Mouse (Mus musculus) limb, embryonic 12.5 days (tissue): Measurements from ENCODE around the gene Myom1. TPM values are rescaled to one million over a fixed set of nuclear protein-coding genes. Genes with fewer than 3 reads are reported as not detected.
A peak's percentile ranks its signal among the peaks of the same experiment; 100 is the strongest.

ENCODE experiments used
- ATAC-seq: fragments of 200-750 bp; cut with Nextera tagmentation; 2 replicates; pipeline ENCODE4 v1.8.0; 2017; ENCODE audit warnings: low read depth, moderate TSS enrichment; ENCODE audit not compliant: insufficient number of reproducible peaks, insufficient read depth, low FRiP score, low TSS enrichment
- H3K27ac ChIP-seq: fragments of 300-500 bp; sonication (generic); 2 replicates; pipeline ENCODE4 v1.5.1; 2016; ENCODE audit warnings: mild to moderate bottlenecking, moderate library complexity
- H3K27me3 ChIP-seq: fragments of 300-500 bp; sonication (generic); 2 replicates; pipeline ENCODE4 v1.6.1; 2016; ENCODE audit warnings: mild to moderate bottlenecking, moderate library complexity
- H3K36me3 ChIP-seq: fragments of 300-500 bp; sonication (generic); 2 replicates; pipeline ENCODE4 v1.6.1; 2016; ENCODE audit warnings: mild to moderate bottlenecking, moderate library complexity
- H3K4me1 ChIP-seq: fragments of 300-500 bp; sonication (generic); replicated peaks from 2 replicates; pipeline ENCODE4 v1.6.1; 2016
- H3K4me2 ChIP-seq: fragments of 300-500 bp; sonication (generic); 2 replicates; pipeline ENCODE4 v1.6.1; 2016; ENCODE audit warnings: mild to moderate bottlenecking, moderate library complexity
- H3K4me3 ChIP-seq: fragments of 300-500 bp; sonication (generic); replicated peaks from 2 replicates; pipeline ENCODE4 v1.5.1; 2016; ENCODE audit warnings: mild to moderate bottlenecking
- H3K9ac ChIP-seq: fragments of 300-500 bp; sonication (generic); replicated peaks from 2 replicates; pipeline ENCODE4 v1.6.1; 2016; ENCODE audit warnings: mild to moderate bottlenecking, moderate library complexity
- H3K9me3 ChIP-seq: fragments of 300-500 bp; sonication (generic); 2 replicates; pipeline ENCODE4 v1.6.1; 2016; ENCODE audit warnings: mild to moderate bottlenecking, moderate library complexity
- WGBS: fragments of 180-500 bp; shearing (Covaris S2); methylation state at CpG from one replicate; pipeline ENCODE4 v1.1.7; 2016; 5-methylcytosine and 5-hydroxymethylcytosine counted together
- polyA plus RNA-seq: library from polyadenylated mRNA; unstranded; fragments of >200 nt; fragmentation: Nextera tagmentation; extraction: Ambion mirVana; gene quantifications from 2 replicates; pipeline ENCODE4 v1.2.1, GENCODE M21; 2016

Myom1 gene
- polyA plus RNA-seq, 1 experiment from 2014 or later, result 7.6 TPM

DNA sequence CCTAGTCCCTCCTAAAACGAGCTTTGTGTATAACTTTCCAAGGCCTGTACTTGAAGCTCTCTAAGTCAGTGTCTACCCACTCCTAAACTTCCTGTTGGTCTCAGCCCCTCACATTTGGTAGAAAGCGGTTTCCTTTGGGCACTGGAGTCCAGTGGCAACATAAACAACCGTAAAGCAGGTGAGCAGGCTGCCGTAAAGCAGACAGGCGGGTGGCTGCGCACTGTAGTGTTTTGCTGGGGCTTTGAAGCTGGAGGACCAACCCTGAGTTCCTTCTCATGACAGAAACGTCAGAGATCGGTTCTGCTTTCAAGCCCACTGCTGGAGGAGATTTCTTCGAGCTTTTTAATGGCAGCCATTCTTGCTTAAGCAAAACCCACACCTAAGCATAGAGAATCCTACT lies 9.8 kb upstream of the Myom1 start:
- Histone ChIP-seq H3K4me1 (peaks cover 50% of the 10 kb centered on the region), H3K4me2 (no peak overlapping the region), H3K9ac (no peak overlapping the region), H3K9me3 (no peaks in the 10 kb centered on the region), H3K27me3 (no peaks in the 10 kb centered on the region), H3K27ac (peak overlapping the region; percentile 53), H3K4me3 (no peak overlapping the region), H3K36me3 (peaks cover 59% of the 10 kb centered on the region)
- ATAC-seq, result no peak
- 68% methylated on average over 9 of the region's 9 CpGs for WGBS

DNA sequence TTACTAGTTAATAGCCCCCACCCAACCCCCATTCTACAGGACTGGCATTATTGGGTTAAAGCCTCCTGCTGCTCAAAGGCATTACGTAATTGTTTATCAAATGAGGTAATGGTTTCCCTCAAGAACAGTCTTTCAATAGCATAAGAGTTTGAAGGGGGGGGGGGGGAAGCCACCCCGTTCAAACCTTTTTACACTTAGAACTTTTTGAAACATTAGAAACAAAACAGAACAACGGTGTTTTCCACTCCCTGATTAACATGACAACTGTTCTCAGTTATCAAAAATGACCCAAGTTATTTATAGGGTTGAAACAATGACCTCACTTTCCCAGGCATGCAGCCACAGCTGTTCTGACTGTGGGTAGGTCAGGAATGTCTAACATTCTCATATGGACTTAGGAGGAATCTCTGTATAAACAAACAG lies 9.0 kb upstream of the Myom1 start:
- WGBS, result 63% methylated on average over 3 of the region's 3 CpGs
- Histone ChIP-seq H3K4me2 (no peak overlapping the region; the same call in 1 of the 2 replicates), H3K9me3 (no peaks in the 10 kb centered on the region), H3K4me1 (peaks cover 47% of the 10 kb centered on the region), H3K27me3 (no peaks in the 10 kb centered on the region), H3K36me3 (peaks cover 57% of the 10 kb centered on the region), H3K9ac (no peak overlapping the region), H3K27ac (peak overlapping the region; percentile 70; the same call in 1 of the 2 replicates), H3K4me3 (no peak overlapping the region)
- ATAC-seq, result no peak

DNA sequence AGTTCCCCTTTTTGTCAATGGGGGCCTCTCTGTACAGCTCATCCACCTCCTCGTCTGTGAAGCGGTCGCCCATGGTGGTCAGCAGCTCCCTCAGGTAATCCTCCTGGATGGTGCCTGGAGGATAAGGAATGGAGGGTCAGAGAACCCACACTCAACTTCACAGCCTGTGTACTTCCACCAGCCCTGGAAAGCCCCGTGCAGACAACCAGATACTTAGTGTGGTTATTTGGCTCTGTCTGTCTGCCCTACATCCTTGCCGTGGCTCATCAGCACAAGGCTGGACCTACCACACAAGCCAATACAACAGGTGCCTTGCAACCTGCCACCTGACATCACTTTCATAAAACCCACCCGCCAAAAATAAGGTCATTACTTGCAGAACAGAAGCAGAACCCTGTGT lies 7.8 kb upstream of the Myom1 start:
- H3K4me2 ChIP-seq, result no peak overlapping the region
- no peak overlapping the region for H3K27ac ChIP-seq
- H3K4me1 ChIP-seq, result peaks cover 44% of the 10 kb centered on the region
- peaks cover 48% of the 10 kb centered on the region for H3K36me3 ChIP-seq
- no peak overlapping the region for H3K4me3 ChIP-seq
- H3K27me3 ChIP-seq, result no peaks in the 10 kb centered on the region
- 90% methylated on average over 6 of the region's 6 CpGs for WGBS
- no peak overlapping the region for H3K9ac ChIP-seq
- no peak for ATAC-seq
- H3K9me3 ChIP-seq, result no peaks in the 10 kb centered on the region

DNA sequence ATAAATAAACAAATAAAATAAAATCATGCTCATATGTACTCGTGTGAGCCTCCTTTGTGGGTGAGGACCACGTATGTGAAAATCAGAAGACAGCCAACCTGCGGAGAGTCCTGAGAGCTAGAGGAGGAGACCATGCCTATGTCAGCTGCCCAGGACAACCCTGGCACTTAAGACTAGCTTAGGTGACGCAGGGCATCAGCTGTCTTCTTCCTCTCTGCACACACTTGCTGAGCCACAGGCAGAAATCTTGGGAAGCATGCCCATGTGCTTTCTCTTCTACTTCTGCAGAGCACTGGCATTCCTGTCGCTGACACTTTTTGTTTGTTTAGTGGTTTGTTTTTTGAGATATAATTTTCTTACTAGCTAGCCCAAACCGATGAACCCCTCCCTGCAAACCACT lies 6.9 kb upstream of the Myom1 start:
- no peak overlapping the region for H3K9ac ChIP-seq
- H3K36me3 ChIP-seq, result peaks cover 48% of the 10 kb centered on the region
- no peak overlapping the region for H3K4me3 ChIP-seq
- no peaks in the 10 kb centered on the region for H3K27me3 ChIP-seq
- H3K9me3 ChIP-seq, result no peaks in the 10 kb centered on the region
- H3K4me2 ChIP-seq, result no peak overlapping the region
- ATAC-seq, result no peak
- H3K4me1 ChIP-seq, result peaks cover 49% of the 10 kb centered on the region
- 93% methylated on average over 6 of the region's 6 CpGs for whole genome bisulfite sequencing
- no peak overlapping the region for H3K27ac ChIP-seq

DNA sequence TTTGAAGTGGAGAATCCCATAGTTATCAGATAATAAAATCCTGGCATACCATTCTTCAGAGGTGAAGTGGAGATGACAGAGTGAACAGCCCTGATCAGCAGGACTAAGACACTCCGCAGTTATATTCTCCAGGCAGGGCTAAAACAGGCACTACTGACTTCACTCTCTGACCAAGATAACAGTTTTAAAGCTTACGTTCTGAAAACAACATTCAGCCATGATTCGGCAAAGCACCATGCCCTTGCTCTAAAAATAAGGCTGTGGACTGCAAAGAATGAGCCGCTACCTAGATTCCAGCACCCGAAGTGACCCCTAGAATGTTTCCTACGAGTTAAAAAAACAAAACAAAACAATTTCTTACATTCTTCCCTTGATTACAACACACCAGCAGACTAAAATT lies 4.6 kb upstream of the Myom1 start:
- H3K9me3 ChIP-seq, result no peaks in the 10 kb centered on the region
- no peak overlapping the region for H3K27ac ChIP-seq
- no peak overlapping the region for H3K4me3 ChIP-seq
- peaks cover 31% of the 10 kb centered on the region for H3K4me1 ChIP-seq
- H3K27me3 ChIP-seq, result no peaks in the 10 kb centered on the region
- H3K9ac ChIP-seq, result no peak overlapping the region
- ATAC-seq, result no peak
- H3K4me2 ChIP-seq, result no peak overlapping the region
- peaks cover 34% of the 10 kb centered on the region for H3K36me3 ChIP-seq
- WGBS, result 85% methylated on average over 6 of the region's 6 CpGs

DNA sequence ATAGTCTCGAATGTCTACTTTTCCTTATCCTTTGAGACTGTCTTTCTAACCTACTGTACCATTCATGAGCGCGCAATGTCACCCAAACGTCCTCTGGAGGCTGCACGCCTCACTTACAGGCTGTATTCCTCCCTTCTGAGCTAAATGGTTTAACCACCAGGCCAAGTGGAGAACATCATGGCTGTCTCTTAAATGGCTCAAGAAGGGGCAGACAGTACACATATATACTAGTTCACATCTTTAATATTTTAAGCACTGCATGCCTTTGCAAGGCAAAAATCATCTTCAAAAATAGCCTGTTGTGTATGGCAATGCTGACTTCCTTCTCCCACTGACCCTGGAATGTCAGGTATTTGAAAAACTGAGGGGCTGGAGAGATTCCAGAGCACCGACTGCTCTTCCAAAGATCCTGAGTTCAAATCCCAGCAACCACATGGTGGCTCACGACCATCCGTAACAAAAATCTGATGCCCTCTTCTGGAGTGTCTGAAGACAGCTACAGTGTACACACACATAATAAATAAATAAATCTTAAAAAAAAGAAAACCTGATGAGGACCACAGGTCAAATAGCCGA lies 3.9 kb upstream of the Myom1 start:
- no peaks in the 10 kb centered on the region for H3K9me3 ChIP-seq
- H3K4me1 ChIP-seq, result peaks cover 36% of the 10 kb centered on the region
- no peaks in the 10 kb centered on the region for H3K27me3 ChIP-seq
- no peak for ATAC-seq
- H3K4me2 ChIP-seq, result no peak overlapping the region
- H3K4me3 ChIP-seq, result no peak overlapping the region
- 87% methylated on average over 9 of the region's 9 CpGs for WGBS
- H3K27ac ChIP-seq, result no peak overlapping the region
- peaks cover 28% of the 10 kb centered on the region for H3K36me3 ChIP-seq
- H3K9ac ChIP-seq, result no peak overlapping the region

- 56% methylated on average over 5 of the region's 5 CpGs for WGBS
- Histone ChIP-seq H3K27ac (0 out of 2 replicates have a peak overlapping the region, but pooled peaks have one; percentile 17), H3K36me3 (peaks cover 21% of the 10 kb centered on the region), H3K4me3 (no peak overlapping the region), H3K4me1 (peaks cover 34% of the 10 kb centered on the region), H3K9me3 (no peaks in the 10 kb centered on the region), H3K9ac (no peak overlapping the region), H3K27me3 (no peaks in the 10 kb centered on the region), H3K4me2 (peak overlapping the region; percentile 17; the same call in 1 of the 2 replicates)
- ATAC-seq, result no peak
Observed at GRCm38 (mm10) chr17:70999187-70999586, 3.2 kb upstream of the Myom1 start.

- 0 out of 2 replicates have a peak overlapping the region, but pooled peaks have one; percentile 8 for H3K9ac ChIP-seq
- no peak overlapping the region for H3K27ac ChIP-seq
- H3K9me3 ChIP-seq, result no peaks in the 10 kb centered on the region
- ATAC-seq, result no peak
- peaks cover 33% of the 10 kb centered on the region for H3K4me1 ChIP-seq
- H3K27me3 ChIP-seq, result no peaks in the 10 kb centered on the region
- peaks cover 13% of the 10 kb centered on the region for H3K36me3 ChIP-seq
- 86% methylated on average over 2 of the region's 2 CpGs for WGBS
- H3K4me2 ChIP-seq, result peak overlapping the region; percentile 72
- H3K4me3 ChIP-seq, result peak overlapping the region; percentile 22; the same call in 1 of the 2 replicates
Observed at GRCm38 (mm10) chr17:71000255-71000654, 2.2 kb upstream of the Myom1 start.

GRCm38 (mm10) chr17:71001067-71001466 lies 1.4 kb upstream of the Myom1 start:
- peak overlapping the region; percentile 100 for H3K27ac ChIP-seq
- H3K4me3 ChIP-seq, result peak overlapping the region; percentile 84
- no peak for ATAC-seq
- no peaks in the 10 kb centered on the region for H3K9me3 ChIP-seq
- H3K9ac ChIP-seq, result peak overlapping the region; percentile 96
- H3K4me1 ChIP-seq, result peaks cover 33% of the 10 kb centered on the region
- H3K4me2 ChIP-seq, result peak overlapping the region; percentile 72
- H3K27me3 ChIP-seq, result no peaks in the 10 kb centered on the region
- H3K36me3 ChIP-seq, result peaks cover 6% of the 10 kb centered on the region
- 10% methylated on average over 6 of the region's 6 CpGs for WGBS

DNA sequence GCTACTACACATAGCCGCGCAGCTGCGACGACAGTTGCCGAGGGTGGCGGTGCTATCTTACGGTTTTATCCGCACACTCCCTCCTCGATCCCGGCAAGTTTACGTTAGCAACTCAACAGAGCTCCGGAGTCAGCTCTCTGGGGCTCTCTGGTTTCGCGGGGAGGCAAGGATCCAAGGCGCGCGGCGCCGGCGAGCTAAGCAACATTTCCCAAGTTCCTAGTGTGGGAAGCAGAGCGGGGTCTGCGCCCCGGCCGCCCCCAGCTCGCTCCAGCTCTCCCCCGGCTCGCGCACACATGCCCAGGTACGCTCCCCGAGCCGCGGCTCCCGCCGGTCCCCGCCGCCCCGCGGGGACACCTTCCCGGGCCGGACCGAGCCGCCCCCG lies 743 bp upstream of the Myom1 start:
- no peaks in the 10 kb centered on the region; the same call in 1 of the 2 replicates for H3K36me3 ChIP-seq
- H3K4me1 ChIP-seq, result peaks cover 33% of the 10 kb centered on the region
- H3K9me3 ChIP-seq, result no peaks in the 10 kb centered on the region
- peak overlapping the region; percentile 84 for H3K4me3 ChIP-seq
- peak; percentile 60 for ATAC-seq
- under 1% methylated on average over 39 of the region's 43 CpGs for WGBS
- peak overlapping the region; percentile 100 for H3K27ac ChIP-seq
- peak overlapping the region; percentile 96 for H3K9ac ChIP-seq
- H3K4me2 ChIP-seq, result peak overlapping the region; percentile 72
- no peaks in the 10 kb centered on the region for H3K27me3 ChIP-seq

DNA sequence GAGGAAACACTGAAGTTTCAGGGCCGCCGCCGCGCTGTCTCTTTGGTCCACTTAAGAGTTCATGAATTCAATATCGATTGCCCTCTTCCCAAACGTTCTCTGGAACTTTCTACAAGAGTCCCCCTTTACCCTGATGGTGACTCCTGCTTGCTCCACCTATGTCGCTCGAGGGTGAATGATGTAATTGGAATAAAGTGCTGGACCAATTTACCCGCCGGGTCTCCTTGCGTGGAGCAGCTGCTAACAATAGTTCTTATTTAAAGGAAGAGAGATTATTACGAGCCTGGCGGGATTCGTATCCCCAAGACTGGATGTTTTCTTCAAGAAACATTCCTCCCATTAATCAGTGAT lies 286 bp downstream of the Myom1 start, which contains the start of gene Myl12a:
Gene Myl12a, minus strand, starts transcription at position 135 of the 351 bp plus-strand sequence.
- ATAC-seq, result peak; percentile 43
- H3K27ac ChIP-seq, result peak within 1 kb of the TSS; percentile 100
- peaks cover 33% of the 10 kb centered on the region for H3K4me1 ChIP-seq
- no peaks in the 10 kb centered on the region for H3K27me3 ChIP-seq
- peak within 1 kb of the TSS; percentile 96 for H3K9ac ChIP-seq
- H3K4me3 ChIP-seq, result peak within 1 kb of the TSS; percentile 84
- H3K36me3 ChIP-seq, result no peaks in the 10 kb centered on the region; the same call in 1 of the 2 replicates
- 5% methylated on average over 14 of the region's 14 CpGs for WGBS
- H3K9me3 ChIP-seq, result no peaks in the 10 kb centered on the region
- H3K4me2 ChIP-seq, result peak within 1 kb of the TSS; percentile 72

- Histone ChIP-seq H3K36me3 (no peaks in the 10 kb centered on the region; the same call in 1 of the 2 replicates), H3K4me2 (peak overlapping the region; percentile 72), H3K27me3 (no peaks in the 10 kb centered on the region), H3K9me3 (no peaks in the 10 kb centered on the region), H3K4me3 (peak overlapping the region; percentile 84), H3K27ac (peak overlapping the region; percentile 100), H3K9ac (no peak overlapping the region; the same call in 1 of the 2 replicates), H3K4me1 (peaks cover 32% of the 10 kb centered on the region)
- no peak for ATAC-seq
- WGBS, result 69% methylated on average over 4 of the region's 4 CpGs
Observed at GRCm38 (mm10) chr17:71003112-71003511, 679 bp downstream of the Myom1 start.
